Mouse (Mus musculus) granulocyte monocyte progenitor cell, adult 5-6 weeks (primary cell): ENCODE results near the gene Phf13. TPM values are rescaled to one million over a fixed set of nuclear protein-coding genes. Genes with fewer than 3 reads are reported as not detected.

Experiments used
- ATAC-seq: replicated peaks from 2 replicates; pipeline ENCODE4 v1.8.0; 2016; ENCODE audit warnings: mild to moderate bottlenecking, moderate TSS enrichment, inconsistent platforms; ENCODE audit not compliant: poor library complexity, severe bottlenecking
- total RNA-seq, 2 experiments: library from RNA; stranded (forward) in 1 of 2; stranded (reverse) in 1 of 2; fragments of 200-712, 200-1000 nt in 1 of 2; fragments of >200 nt in 1 of 2; fragmentation: Nextera tagmentation in 1 of 2; gene quantifications; 2 replicates each; pipeline ENCODE4 v1.2.3; 2014 to 2017

Phf13 gene
- total RNA-seq, 2 experiments from 2014 or later, result 1.4 to 2.1 TPM

DNA sequence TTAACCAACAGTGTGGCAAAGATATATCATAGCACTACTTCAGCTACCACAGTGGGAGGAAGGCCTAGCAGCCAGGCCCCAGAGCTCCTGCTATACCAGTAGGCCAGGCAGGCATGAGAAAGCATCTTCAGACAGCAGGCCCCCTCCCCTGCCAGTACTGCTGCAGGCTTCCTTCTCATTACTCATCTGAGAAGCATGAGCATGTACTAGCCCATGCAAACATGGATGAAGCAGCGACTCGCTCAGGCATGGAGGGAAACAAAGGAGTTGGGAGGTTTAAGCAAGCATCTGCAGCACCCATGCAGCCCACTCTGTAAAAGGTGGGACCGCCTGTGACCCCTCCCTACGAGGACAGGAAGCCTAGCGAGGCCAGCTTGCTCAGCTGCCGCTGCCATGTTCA is 23.0 kb upstream of the Phf13 start:
- no peak for ATAC-seq

- ATAC-seq, result peak; percentile 10; the same call in 1 of the 2 replicates
These were observed 17.2 kb upstream of the Phf13 start for GRCm38 (mm10) chr4:152013036-152013813.

DNA sequence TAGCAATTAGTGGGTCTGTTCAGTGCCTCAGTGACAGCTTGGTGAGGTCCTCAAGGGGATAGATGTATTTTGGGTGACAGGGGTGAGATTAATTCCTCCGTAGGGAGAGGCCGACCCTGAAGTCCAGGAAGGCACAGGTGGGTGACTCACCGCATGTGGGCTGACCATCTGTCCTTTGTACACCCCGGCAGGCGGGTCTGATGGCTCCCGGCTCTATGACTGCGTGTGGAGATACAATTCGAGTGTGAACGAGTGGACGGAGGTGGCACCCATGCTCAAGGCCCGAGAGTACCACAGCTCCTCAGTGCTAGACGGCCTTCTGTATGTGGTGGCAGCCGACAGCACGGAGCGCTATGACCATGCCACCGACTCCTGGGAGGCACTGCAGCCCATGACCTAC is 16.1 kb upstream of the Phf13 start:
- no peak for ATAC-seq

DNA sequence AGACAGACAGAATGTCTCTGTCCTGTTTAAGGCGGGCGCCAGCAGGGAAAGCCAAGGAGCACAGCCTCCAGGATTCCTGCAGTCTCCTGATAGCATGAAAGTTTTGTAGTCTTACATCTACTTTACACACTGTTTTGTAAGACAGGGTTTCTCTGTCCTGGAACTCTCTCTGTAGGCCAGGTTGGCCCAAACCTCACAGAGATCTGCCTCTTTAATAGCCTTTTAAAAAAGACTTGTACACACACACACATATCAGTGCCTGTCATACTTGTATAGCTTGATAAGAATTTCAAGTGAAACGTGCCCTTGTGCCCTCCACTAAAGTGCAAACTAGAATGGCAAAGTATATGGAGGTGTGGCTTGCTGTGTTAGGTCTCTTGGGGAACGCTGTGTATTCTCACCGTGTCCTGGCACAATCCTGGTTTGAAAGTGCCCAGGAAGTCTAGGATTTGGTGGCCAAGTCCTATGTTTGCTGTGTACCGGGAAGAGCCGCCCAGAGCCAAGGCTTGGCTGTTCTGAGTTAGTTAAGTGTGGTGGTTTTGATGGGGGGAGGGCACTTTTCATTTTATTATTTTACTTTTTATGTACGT is 15.2 kb upstream of the Phf13 start:
- no peak for ATAC-seq

DNA sequence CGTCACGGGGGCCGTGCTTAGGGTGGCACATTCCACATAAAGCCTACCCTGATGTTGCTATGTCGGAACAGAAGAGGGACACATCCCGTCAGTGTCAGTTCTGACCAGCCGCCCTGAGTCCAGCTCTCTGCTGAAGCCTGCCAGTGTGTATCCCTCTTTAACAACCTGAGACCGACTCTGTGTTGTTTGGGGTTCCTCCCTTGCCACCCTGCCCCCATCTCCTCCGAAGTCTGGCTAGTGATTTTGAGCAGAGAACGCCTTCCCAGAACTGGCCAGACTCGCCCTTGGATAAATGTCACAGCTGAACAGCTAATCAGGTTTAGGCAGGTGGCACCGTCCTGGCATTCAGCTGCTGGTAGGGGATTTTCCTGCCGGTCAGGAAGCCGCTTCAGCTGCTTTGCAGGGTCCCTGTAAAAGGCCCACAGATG is 14.7 kb upstream of the Phf13 start:
- ATAC-seq, result peak; percentile 5; the same call in 1 of the 2 replicates

- peak; percentile 33 for ATAC-seq
These were observed 14.1 kb upstream of the Phf13 start for GRCm38 (mm10) chr4:152010091-152010706.

DNA sequence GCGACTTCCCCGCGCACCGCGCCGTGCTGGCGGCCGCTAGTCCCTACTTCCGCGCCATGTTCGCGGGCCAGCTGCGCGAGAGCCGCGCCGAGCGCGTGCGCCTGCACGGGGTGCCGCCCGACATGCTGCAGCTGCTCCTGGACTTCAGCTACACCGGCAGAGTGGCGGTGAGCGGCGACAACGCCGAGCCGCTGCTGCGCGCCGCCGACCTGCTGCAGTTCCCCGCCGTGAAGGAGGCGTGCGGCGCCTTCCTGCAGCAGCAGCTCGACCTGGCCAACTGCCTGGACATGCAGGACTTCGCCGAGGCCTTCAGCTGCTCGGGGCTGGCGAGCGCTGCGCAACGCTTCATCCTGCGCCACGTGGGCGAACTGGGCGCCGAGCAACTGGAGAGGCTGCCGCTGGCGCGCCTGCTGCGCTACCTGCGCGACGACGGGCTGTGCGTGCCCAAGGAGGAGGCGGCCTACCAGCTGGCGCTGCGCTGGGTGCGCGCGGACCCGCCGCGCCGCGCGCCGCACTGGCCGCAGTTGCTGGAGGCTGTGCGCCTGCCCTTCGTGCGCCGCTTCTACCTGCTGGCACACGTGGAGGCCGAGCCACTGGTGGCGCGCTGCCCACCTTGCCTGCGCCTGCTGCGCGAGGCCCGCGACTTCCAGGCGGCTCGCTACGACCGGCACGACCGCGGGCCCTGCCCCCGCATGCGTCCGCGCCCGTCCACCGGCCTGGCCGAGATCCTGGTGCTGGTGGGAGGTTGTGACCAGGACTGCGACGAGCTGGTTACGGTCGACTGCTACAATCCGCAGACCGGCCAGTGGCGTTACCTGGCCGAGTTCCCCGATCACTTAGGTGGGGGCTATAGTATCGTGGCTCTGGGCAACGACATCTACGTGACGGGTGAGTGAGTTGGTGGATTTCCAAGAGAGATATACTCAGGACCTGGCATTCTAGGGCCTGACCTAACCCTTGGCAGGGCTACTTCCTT is 13.3 kb upstream of the Phf13 start:
- ATAC-seq, result peak; percentile 4; the same call in 1 of the 2 replicates

- peak; percentile 78 for ATAC-seq
These were observed 12.6 kb upstream of the Phf13 start, which contains the start of gene Klhl21 for GRCm38 (mm10) chr4:152008622-152009075. Klhl21 (plus strand) TSS chr4:152008803.

- no peak for ATAC-seq
These were observed 12.1 kb upstream of the Phf13 start for GRCm38 (mm10) chr4:152008148-152008500.

GRCm38 (mm10) chr4:152007481-152008147 is 11.6 kb upstream of the Phf13 start:
- no peak for ATAC-seq

DNA sequence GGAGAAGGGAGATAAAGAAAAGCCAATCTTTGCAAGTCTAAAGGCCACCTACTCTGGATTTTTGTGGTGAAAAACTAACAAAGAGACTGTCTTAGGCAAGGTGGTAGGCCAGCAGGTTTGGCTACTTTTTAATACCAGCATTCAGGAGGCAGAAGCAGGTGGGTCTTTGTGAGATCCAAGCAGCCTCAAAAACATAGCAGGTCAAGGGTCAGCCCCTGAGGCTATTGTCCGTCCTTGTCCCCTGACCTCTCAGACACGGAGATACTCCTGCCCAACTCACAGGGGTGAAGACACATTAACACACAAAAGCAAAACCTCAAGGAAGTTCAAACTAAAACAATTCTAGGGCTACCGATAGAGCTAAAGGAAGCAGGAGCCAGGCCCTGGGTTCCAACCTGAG is 10.8 kb upstream of the Phf13 start:
- ATAC-seq, result no peak

GRCm38 (mm10) chr4:152006137-152006536 is 10.1 kb upstream of the Phf13 start:
- ATAC-seq, result no peak

- ATAC-seq, result no peak
These were observed 6.0 kb upstream of the Phf13 start for GRCm38 (mm10) chr4:152002063-152002462.

DNA sequence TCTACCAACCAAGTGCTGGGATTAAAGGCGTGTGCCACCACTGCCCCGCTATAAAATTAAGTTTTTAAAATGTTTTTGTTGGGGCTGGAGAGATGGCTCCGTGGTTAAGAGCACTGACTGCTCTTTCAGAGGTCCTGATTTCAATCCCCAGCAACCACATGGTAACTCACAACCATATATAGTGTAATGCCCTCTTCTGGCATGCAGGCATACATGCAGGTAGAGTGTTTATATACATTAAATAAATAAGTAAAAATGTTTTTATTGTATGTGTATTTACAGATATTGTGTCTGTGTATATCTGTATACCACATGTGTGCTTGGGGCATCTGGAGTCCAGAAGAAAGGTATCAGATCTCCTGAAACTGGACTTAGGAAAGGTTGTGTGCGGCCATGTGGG is 5.3 kb upstream of the Phf13 start:
- no peak for ATAC-seq

DNA sequence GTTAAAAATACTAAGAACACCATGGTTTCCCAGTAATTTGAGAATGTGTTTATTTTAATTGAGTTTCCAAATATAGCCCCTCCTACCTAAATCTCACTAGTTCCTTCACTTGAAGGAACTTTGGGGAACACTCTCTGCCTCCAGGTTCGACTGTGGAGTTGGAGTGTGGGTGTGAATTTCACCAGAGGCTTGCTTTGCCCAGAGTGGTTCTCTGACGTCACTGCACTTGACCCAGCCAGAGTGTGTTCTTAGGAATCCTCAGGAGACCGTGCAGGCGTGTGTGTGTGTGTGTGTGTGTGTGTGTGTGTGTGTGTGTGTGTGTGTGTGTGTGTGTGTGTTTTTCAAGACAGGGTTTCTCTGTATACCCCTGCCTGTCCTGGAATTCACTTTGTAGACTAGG is 4.8 kb upstream of the Phf13 start:
- no peak for ATAC-seq

DNA sequence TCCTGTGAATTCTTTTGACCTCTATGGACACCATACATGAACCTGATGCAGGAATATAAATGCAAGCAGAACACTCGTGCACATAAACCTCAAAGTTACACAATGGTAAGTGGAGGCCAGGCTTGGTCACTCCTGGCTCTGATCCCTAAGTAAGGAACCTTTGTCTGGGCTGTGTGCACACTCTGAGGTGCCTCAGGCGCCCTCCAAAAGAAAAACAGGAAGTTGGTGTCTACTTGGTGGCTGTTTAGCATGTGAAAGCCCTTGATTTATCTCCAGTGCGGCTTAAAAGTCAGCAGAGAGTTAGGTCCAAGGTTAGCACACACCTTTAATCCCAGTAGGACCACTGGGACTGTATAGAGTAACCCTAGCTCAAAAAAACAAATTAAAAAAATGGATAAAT is 3.4 kb upstream of the Phf13 start:
- peak; percentile 52 for ATAC-seq

DNA sequence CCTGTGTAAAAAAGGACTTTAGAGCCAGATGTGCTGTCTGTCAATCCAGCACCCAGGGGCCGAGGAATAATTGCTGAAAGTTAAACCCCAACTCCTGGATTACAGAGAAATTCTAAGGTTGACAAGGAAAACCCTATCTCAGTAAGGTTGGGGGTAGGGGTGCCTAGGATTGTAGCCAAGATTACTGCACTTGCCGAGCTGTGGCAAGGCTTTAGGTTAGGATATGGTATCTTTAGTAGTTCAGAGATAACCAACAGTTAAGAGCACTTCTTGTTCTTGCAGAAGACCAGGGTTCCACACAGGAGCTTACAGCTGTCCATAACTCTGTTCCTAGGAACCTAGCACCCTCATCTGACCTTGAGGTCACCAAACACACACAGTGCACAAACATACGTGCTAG is 1.6 kb upstream of the Phf13 start:
- ATAC-seq, result no peak

GRCm38 (mm10) chr4:151996951-151997222 is 829 bp upstream of the Phf13 start:
- ATAC-seq, result no peak

DNA sequence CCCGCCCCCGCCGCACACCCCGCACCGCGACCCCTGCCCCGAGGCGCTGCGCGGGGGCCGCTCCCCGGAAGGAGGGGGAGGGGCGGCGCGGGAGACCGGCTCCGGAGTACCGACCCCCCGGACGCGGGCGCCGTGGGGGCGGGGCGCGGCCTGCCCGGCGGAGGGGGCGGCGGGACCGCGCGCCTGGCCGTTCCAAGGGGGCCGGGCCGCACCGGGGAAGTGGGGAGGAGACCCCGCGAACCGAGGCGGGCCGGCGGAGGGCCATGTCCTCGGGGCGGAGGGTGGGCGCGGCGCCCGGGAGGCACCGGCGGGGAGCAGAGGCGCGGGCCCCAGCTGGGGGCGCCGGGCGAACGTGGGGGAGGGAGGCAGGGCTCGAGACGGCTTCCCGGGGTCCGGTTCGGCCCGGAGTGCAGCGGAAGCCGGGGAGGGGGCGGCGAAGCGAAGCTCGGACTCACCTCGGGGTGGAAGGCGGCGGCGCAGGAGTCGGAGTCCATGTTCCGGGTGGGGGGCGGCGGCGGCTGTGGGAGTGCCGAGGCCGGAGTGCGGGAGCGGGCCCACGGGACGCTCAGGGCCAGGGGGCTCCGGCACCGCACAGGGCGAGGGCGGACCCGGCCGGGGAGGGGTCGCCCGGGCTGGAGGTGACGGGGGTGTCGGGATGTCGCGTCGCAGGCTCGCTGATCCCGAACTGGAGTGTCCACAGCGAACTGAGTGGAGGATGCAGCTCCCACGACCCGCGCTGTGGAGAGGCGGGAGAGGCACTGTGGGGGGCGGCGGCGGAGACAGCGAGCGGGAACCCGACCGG is 486 bp downstream of the Phf13 start:
- ATAC-seq, result no peak
